Mouse (Mus musculus): Measurements from ENCODE around the gene Gpr156. TPM values are rescaled to one million over a fixed set of nuclear protein-coding genes. Genes with fewer than 3 reads are reported as not detected.
"Not testable (repeated sequence)": the region's sequence is repeated elsewhere in the genome, so short reads cannot be mapped to it uniquely, and the experiment has no call there.

Gene Gpr156
- polyA plus RNA-seq, 1 experiment from 2014 or later: 1.3 TPM

DNA sequence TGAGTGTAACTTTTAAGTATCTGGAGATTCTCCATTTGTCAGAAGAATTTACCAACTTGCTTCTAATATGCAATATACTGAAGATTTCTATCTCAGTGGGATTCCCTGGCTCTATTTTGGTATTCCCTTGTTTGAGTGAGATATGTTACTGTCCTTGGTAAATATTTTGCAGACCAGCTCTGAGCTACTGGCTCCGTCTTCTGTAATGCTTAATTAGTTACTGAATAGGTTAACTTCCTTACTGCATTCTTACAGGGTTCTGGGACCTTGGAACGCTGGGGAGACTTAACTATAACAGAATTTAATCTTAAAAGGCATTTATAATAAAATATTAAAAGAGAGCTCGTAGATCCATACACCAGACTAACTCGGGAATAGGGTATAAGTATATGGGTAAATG lies 121.8 kb downstream of the Gpr156 start:
- H3K4me2 ChIP-seq (replicated peaks; ENCODE audit: low read depth, low read length); H3K9ac ChIP-seq (replicated peaks; ENCODE audit: low read length); H3K4me3 ChIP-seq (ENCODE audit: low read length); ATAC-seq (ENCODE audit: low FRiP score, low TSS enrichment); H3K36me3 ChIP-seq (ENCODE audit: insufficient read depth, low read length); H3K27ac ChIP-seq (ENCODE audit: low read length); H3K9me3 ChIP-seq (ENCODE audit: low read length); H3K27me3 ChIP-seq (ENCODE audit: insufficient read depth, low read length); H3K4me1 ChIP-seq (ENCODE audit: insufficient read depth, low read length): not testable (repeated sequence)
- WGBS: 59% methylated on average over 4 of the region's 4 CpGs

DNA sequence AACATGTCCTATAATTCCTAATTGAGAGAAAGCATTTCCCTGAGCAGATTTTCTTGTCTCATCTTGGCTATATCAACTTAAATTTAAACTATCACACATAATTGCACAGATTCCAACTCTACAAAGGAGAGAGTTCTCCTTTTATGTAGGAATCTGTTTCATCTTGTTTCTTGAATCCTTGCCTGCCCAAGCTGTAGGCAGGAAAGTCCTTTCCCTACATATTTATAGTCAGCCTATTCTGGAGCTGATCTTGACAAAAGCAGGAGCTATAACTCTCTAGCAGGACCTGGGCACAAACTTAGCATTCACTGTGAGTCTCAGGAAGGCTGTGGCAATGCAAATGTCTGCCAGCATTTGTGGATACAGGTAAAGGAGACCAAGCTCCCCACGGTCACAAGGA lies 125.9 kb downstream of the Gpr156 start:
- H3K27me3 ChIP-seq (ENCODE audit: insufficient read depth, low read length): no peaks in the 10 kb centered on the region
- 90% methylated on average over 1 of the region's 1 CpGs for WGBS
- no peak for ATAC-seq (ENCODE audit: low FRiP score, low TSS enrichment)

DNA sequence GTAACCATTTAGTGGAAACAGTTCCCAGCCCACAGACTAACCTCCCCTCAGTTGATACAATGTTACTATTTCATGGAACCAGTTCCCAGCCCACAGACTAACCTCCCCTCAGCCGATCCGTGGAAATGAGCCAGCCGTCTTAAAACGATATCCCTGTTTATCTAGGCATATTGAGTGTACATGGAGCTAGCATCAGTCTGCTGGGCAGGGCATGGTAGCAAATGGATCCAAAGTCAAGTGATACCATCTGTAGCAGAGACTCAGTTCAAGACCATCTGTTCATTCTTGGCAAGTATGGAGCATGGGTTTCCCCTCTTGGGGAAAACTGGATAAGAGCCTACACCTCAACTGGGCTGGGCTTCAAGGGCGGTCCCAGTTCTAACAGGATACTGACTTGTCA lies 128.3 kb downstream of the Gpr156 start:
- Histone ChIP-seq H3K9ac (replicated peaks; ENCODE audit: low read length) (no peak overlapping the region), H3K9me3 (ENCODE audit: low read length) (no peaks in the 10 kb centered on the region), H3K4me1 (ENCODE audit: insufficient read depth, low read length) (0 out of 2 replicates have a peak, but pooled peaks cover 8% of the 10 kb centered on the region), H3K4me3 (ENCODE audit: low read length) (no peak overlapping the region), H3K27ac (ENCODE audit: low read length) (no peak overlapping the region), H3K27me3 (ENCODE audit: insufficient read depth, low read length) (no peaks in the 10 kb centered on the region), H3K4me2 (replicated peaks; ENCODE audit: low read depth, low read length) (no peak overlapping the region), H3K36me3 (ENCODE audit: insufficient read depth, low read length) (no peaks in the 10 kb centered on the region)
- WGBS: 86% methylated on average over 5 of the region's 5 CpGs
- no peak for ATAC-seq (ENCODE audit: low FRiP score, low TSS enrichment)

More for the DNA sequence above, 125.9 kb downstream of the Gpr156 start:
- Histone ChIP-seq H3K9ac (replicated peaks; ENCODE audit: low read length) (no peak overlapping the region), H3K4me2 (replicated peaks; ENCODE audit: low read depth, low read length) (no peak overlapping the region), H3K36me3 (ENCODE audit: insufficient read depth, low read length) (no peaks in the 10 kb centered on the region), H3K4me3 (ENCODE audit: low read length) (no peak overlapping the region), H3K27ac (ENCODE audit: low read length) (no peak overlapping the region), H3K4me1 (ENCODE audit: insufficient read depth, low read length) (no peaks in the 10 kb centered on the region), H3K9me3 (ENCODE audit: low read length) (no peaks in the 10 kb centered on the region)

DNA sequence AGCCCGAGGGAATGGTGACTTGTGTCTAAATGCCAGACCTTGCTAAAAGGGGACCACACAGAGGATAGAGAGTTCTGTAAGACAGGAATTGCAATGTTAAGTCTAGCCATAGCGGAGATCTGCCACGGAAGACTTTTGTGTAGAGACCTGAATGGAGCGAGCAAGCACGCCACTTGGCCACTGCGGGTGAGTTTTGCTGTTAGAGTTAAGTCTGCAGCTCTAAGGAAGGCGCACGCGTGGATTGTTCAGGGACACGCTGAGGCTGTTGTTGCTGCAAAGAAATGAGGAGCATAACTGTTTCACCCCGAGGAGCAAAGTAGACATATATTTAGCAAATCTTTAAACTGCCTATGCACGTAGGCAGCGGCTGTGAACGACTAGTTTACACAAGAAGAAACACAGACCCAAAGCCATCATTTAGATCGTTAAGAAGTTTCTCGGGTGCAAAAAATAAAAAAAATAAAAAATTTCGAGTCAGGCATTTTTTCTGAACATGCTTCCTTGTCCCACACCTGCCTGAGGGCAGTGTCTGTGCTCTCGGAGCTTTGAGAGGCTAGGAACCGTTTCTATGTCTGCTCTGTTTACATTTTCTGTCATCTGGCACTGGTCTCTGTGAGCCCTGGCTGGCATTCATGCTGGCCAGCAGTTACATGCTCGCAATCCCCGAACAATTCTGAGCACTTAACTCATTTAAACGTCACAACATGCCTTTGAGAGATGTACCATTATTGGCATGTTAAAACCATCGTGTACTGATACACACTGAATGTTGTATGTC lies 131.7 kb downstream of the Gpr156 start:
- Histone ChIP-seq H3K4me3 (ENCODE audit: low read length) (0 out of 2 replicates have a peak overlapping the region, but pooled peaks have one; percentile 4), H3K9ac (replicated peaks; ENCODE audit: low read length) (0 out of 2 replicates have a peak overlapping the region, but pooled peaks have one; percentile 11), H3K9me3 (ENCODE audit: low read length) (no peaks in the 10 kb centered on the region), H3K27me3 (ENCODE audit: insufficient read depth, low read length) (no peaks in the 10 kb centered on the region), H3K36me3 (ENCODE audit: insufficient read depth, low read length) (no peaks in the 10 kb centered on the region), H3K27ac (ENCODE audit: low read length) (no peak overlapping the region), H3K4me1 (ENCODE audit: insufficient read depth, low read length) (0 out of 2 replicates have a peak, but pooled peaks cover 8% of the 10 kb centered on the region), H3K4me2 (replicated peaks; ENCODE audit: low read depth, low read length) (peak overlapping the region; percentile 43)
- no peak for ATAC-seq (ENCODE audit: low FRiP score, low TSS enrichment)
- 51% methylated on average over 23 of the region's 23 CpGs for WGBS

Other genes starting within 250 kb of the Gpr156 start
- gene Fstl1, start 139.6 kb upstream of the Gpr156 start, polyA plus RNA-seq (2015; fragmentation: Nextera tagmentation; extraction: Ambion mirVana): 657 and 680 TPM in 2 replicates
- gene Gm36028, start 55.4 kb upstream of the Gpr156 start, polyA plus RNA-seq (2015; fragmentation: Nextera tagmentation; extraction: Ambion mirVana): 0.67 and 0.71 TPM in 2 replicates
- gene Lrrc58, start 48.1 kb upstream of the Gpr156 start, polyA plus RNA-seq (2015; fragmentation: Nextera tagmentation; extraction: Ambion mirVana): 54.3 and 60.6 TPM in 2 replicates
- 50.3 and 56.2 TPM in 2 replicates for gene Gsk3b, start 172.5 kb downstream of the Gpr156 start, polyA plus RNA-seq (2015; fragmentation: Nextera tagmentation; extraction: Ambion mirVana)

Data from kidney, embryonic 16.5 days (tissue).